Mouse (Mus musculus) liver, adult 2 months (tissue): ENCODE data around the gene Fam71e2. TPM values are rescaled to one million over a fixed set of nuclear protein-coding genes. Genes with fewer than 3 reads are reported as not detected.

Experiments used
- DNase-seq: peaks from one replicate; pipeline ENCODE4 v3.0.0-alpha.2; 2011; ENCODE audit warnings: low read depth, low spot score; ENCODE audit errors: extremely low read depth
- H3K27ac ChIP-seq: fragments of 200-500 bp; replicated peaks from 2 replicates; pipeline ENCODE4 v1.5.1; 2012; ENCODE audit warnings: low read depth, mild to moderate bottlenecking, control low read depth, inconsistent platforms, low read length; ENCODE audit not compliant: insufficient read depth
- H3K27me3 ChIP-seq: fragments of 200-500 bp; 2 replicates; pipeline ENCODE4 v1.6.1; 2012; ENCODE audit warnings: mild to moderate bottlenecking, moderate library complexity, low read length, inconsistent platforms; ENCODE audit not compliant: control insufficient read depth, insufficient read depth
- H3K36me3 ChIP-seq: fragments of 200-500 bp; 2 replicates; pipeline ENCODE4 v1.6.1; 2012; ENCODE audit warnings: low read length, inconsistent platforms; ENCODE audit not compliant: control insufficient read depth, insufficient read depth
- H3K4me1 ChIP-seq: fragments of 200-500 bp; 2 replicates; pipeline ENCODE4 v1.6.1; 2011; ENCODE audit warnings: low read length; ENCODE audit not compliant: control insufficient read depth, insufficient read depth
- H3K4me3 ChIP-seq: fragments of 200-500 bp; 2 replicates; pipeline ENCODE4 v1.5.1; 2011; ENCODE audit warnings: low read depth, mild to moderate bottlenecking, control low read depth, low read length, moderate library complexity; ENCODE audit not compliant: insufficient read depth
- H3K79me2 ChIP-seq: fragments of 200-500 bp; 2 replicates; pipeline ENCODE4 v1.6.1; 2012; ENCODE audit warnings: inconsistent platforms, mild to moderate bottlenecking, low read length, moderate library complexity; ENCODE audit not compliant: control insufficient read depth, insufficient read depth
- H3K9ac ChIP-seq: fragments of 200-500 bp; 2 replicates; pipeline ENCODE4 v1.6.1; 2012; ENCODE audit warnings: low read depth, mild to moderate bottlenecking, control low read depth, inconsistent platforms, low read length
- CTCF ChIP-seq: fragments of 200-500 bp; IDR thresholded peaks from 2 replicates; pipeline ENCODE4 v1.5.1; 2011; ENCODE audit warnings: low read depth, low read length, control low read depth
- POLR2A ChIP-seq: fragments of 200-500 bp; IDR thresholded peaks from 2 replicates; pipeline ENCODE4 v1.6.1; 2011; ENCODE audit warnings: low read length, control low read depth; ENCODE audit not compliant: insufficient read depth; ENCODE audit errors: extremely low read depth
- WGBS: fragments of 180-500 bp; shearing (Covaris S2); methylation state at CpG from one replicate; pipeline ENCODE4 v1.1.7; 2018; 5-methylcytosine and 5-hydroxymethylcytosine counted together
- polyA plus RNA-seq: library from polyadenylated mRNA; depleted of rRNA; stranded (reverse); fragments of >200 nt; gene quantifications from 2 replicates; pipeline ENCODE4 v1.2.3, GENCODE M21; 2012
- total RNA-seq: library from RNA; depleted of rRNA; stranded (reverse); fragments of >200 nt; gene quantifications from 2 replicates; pipeline ENCODE4 v1.2.3, GENCODE M21; 2014

Fam71e2 gene
- total and polyA plus RNA-seq, 2 experiments = not detected

GRCm38 (mm10) chr7:4776131-4776530, 5.0 kb upstream of the Fam71e2 start:
- no peaks in the 10 kb centered on the region for H3K36me3 ChIP-seq
- peaks cover 13% of the 10 kb centered on the region; the same call in 1 of the 2 replicates for H3K27me3 ChIP-seq
- H3K9ac ChIP-seq = no peak overlapping the region
- H3K27ac ChIP-seq = no peak overlapping the region
- no peak for DNase-seq
- H3K4me3 ChIP-seq = no peak overlapping the region
- TF ChIP-seq CTCF (no peak), POLR2A (no peak)
- WGBS = 63% methylated on average over 10 of the region's 10 CpGs
- H3K79me2 ChIP-seq = no peaks in the 10 kb centered on the region
- peaks cover 7% of the 10 kb centered on the region; the same call in 1 of the 2 replicates for H3K4me1 ChIP-seq

DNA sequence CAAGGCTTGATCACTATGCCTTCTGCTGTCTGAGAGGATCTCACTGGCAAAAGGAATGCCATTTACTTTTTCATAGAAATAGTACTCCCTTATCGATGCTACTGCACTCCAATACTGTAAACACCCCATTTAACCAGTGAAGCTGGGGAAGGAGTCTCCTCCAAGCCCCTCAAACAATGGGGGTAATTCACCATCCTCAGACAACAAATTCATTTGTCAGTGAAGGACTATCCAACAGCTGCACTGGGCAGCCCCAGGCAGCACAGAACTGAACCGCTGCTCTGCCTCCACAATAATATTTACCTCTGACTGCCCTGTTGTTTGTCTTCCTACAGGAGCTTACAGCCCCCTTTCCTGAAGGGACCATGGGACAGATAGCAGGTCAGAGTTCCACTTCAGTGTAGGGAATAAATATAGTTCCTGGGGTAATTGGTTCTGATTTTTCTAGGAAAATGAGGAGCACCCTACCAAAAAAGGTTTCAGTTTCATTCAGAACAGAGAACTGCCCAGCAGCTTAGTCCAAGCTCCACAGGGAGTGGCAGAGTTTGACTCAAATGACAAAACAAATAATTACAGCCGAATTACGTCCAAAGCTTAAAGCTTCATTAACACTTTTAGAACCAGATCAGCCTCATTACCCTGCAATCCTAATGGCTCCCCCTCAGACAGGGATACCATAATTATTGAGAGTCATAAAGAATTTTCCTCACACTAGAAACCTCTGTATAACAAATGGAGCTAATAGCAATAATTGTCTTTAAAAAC, 6.0 kb downstream of the Fam71e2 start:
- H3K27ac ChIP-seq = 0 out of 2 replicates have a peak overlapping the region, but pooled peaks have one; percentile 0
- no peaks in the 10 kb centered on the region for H3K27me3 ChIP-seq
- 0 out of 2 replicates have a peak overlapping the region, but pooled peaks have one; percentile 2 for H3K9ac ChIP-seq
- no peaks in the 10 kb centered on the region for H3K79me2 ChIP-seq
- DNase-seq = no peak
- H3K36me3 ChIP-seq = no peaks in the 10 kb centered on the region
- H3K4me1 ChIP-seq = no peaks in the 10 kb centered on the region
- TF ChIP-seq POLR2A (no peak), CTCF (no peak)
- 10% methylated on average over 4 of the region's 4 CpGs for WGBS
- H3K4me3 ChIP-seq = no peak overlapping the region

DNA sequence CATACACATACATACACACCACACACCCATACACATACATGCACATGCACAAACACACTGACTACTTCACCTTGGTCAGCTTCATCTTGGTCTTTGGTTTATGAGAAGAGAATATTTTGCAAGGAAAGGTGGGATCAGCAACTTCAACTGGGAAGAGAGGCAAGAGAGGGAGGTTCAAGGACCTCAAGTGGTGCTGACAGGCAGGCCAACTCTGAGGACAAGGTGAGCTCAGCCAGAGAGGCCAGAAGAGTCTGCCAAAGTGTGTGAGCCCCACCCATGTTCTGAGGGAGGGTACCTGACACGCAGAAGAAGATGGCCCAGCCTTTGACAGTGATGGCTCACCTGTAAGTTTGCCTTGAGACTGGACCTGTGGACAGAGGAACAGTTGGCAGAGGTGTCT, 11.4 kb downstream of the Fam71e2 start:
- DNase-seq = no peak
- WGBS = 43% methylated on average over 1 of the region's 1 CpGs
- no peak for TF ChIP-seq CTCF
- no peak for TF ChIP-seq POLR2A
- Histone ChIP-seq H3K36me3 (no peaks in the 10 kb centered on the region), H3K9ac (no peak overlapping the region), H3K4me3 (no peak overlapping the region), H3K27ac (no peak overlapping the region), H3K27me3 (no peaks in the 10 kb centered on the region), H3K79me2 (no peaks in the 10 kb centered on the region), H3K4me1 (no peaks in the 10 kb centered on the region)

GRCm38 (mm10) chr7:4752821-4753570, 18.1 kb downstream of the Fam71e2 start, which contains the start of gene Cox6b2:
Gene Cox6b2 (minus strand): TSS chr7:4753094.
- Histone ChIP-seq H3K27ac (no peak within 1 kb of the TSS), H3K27me3 (no peaks in the 10 kb centered on the region), H3K79me2 (no peaks in the 10 kb centered on the region), H3K4me3 (peak within 1 kb of the TSS; percentile 32; the same call in 1 of the 2 replicates), H3K4me1 (no peaks in the 10 kb centered on the region; the same call in 1 of the 2 replicates), H3K9ac (no peak within 1 kb of the TSS), H3K36me3 (no peaks in the 10 kb centered on the region)
- TF ChIP-seq POLR2A (no peak), CTCF (no peak)
- no peak for DNase-seq
- 15% methylated on average over 24 of the region's 24 CpGs for WGBS

GRCm38 (mm10) chr7:4751971-4752820, 18.9 kb downstream of the Fam71e2 start:
- no peaks in the 10 kb centered on the region for H3K79me2 ChIP-seq
- peak overlapping the region; percentile 32; the same call in 1 of the 2 replicates for H3K4me3 ChIP-seq
- TF ChIP-seq POLR2A (no peak), CTCF (no peak)
- no peak overlapping the region for H3K27ac ChIP-seq
- 3% methylated on average over 30 of the region's 30 CpGs for WGBS
- H3K36me3 ChIP-seq = no peaks in the 10 kb centered on the region
- no peaks in the 10 kb centered on the region for H3K27me3 ChIP-seq
- H3K4me1 ChIP-seq = no peaks in the 10 kb centered on the region; the same call in 1 of the 2 replicates
- no peak overlapping the region for H3K9ac ChIP-seq
- DNase-seq = peak; percentile 7
